12 mouse cellular contexts compared by ENCODE assay signal in the genomic region with DNA sequence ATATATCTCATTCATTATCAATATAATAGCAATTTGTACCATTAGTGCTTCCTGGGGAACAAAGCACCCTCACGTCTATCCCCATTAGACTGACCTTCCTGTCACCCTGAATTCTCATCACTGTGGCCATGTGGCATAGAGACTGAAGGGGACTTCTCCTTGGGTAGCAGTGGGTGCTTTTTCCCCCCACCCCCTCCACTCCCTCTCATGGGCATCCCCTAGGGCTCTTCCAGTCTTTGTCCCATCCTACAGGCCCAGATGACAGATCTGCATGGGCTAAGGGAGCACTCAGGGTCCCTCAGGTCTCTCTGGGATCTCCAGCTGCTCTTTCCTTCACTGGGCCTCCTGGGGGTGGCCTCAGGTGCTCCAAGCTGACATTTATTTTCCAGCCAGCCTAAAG.
DNase-seq lines count a peak whose midpoint lies in the region; ATAC-seq and TF ChIP-seq lines count a peak whose summit lies in the region.
"Had no signal": no experiment of that assay in that cellular context is flagged by ENCODE, and none has a peak within 500 bp of the region (broad histone marks: within the 10 kb centered on the region; RNA-seq: fewer than 3 reads in every experiment).

No protein-coding gene starts in this region.

- ATAC-seq in lung, embryonic 14.5 days (ENCODE audit: insufficient read depth) = peak; percentile 24; the same call in 1 of the 2 replicates
- peak; percentile 45; the same call in 1 of the 2 replicates for ATAC-seq in forebrain, embryonic 12.5 days (ENCODE audit: low FRiP score)
- ATAC-seq in hindbrain, postnatal 0 days = 0 out of 2 replicates have a peak, but pooled peaks have one; percentile 12
- peak; percentile 18; the same call in 1 of the 2 replicates for ATAC-seq in neural tube, embryonic 15.5 days (ENCODE audit: low FRiP score)

- H3K9me3 ChIP-seq in lung, embryonic 14.5 days (ENCODE audit: low read depth, low read length) = no peaks in the 10 kb centered on the region
- H3K9me3 ChIP-seq in forebrain, embryonic 12.5 days = no peaks in the 10 kb centered on the region
- H3K9me3 ChIP-seq in hindbrain, postnatal 0 days (ENCODE audit: low read length) = no peaks in the 10 kb centered on the region
- no peaks in the 10 kb centered on the region for H3K9me3 ChIP-seq in neural tube, embryonic 15.5 days (replicated peaks)
- H3K9me3 ChIP-seq: kidney, embryonic 15.5 days; limb, embryonic 12.5 days had no signal

- H3K27me3 ChIP-seq in lung, embryonic 14.5 days (ENCODE audit: insufficient read depth, low read length) = no peaks in the 10 kb centered on the region
- no peaks in the 10 kb centered on the region for H3K27me3 ChIP-seq in forebrain, embryonic 12.5 days
- H3K27me3 ChIP-seq in hindbrain, postnatal 0 days (ENCODE audit: insufficient read depth, low read length) = no peaks in the 10 kb centered on the region
- no peaks in the 10 kb centered on the region for H3K27me3 ChIP-seq in neural tube, embryonic 15.5 days (replicated peaks)
- H3K27me3 ChIP-seq: kidney, embryonic 15.5 days; limb, embryonic 12.5 days had no signal

- H3K9ac ChIP-seq in lung, embryonic 14.5 days = no peak overlapping the region
- no peak overlapping the region for H3K9ac ChIP-seq in forebrain, embryonic 12.5 days
- 0 out of 2 replicates have a peak overlapping the region, but pooled peaks have one; percentile 24 for H3K9ac ChIP-seq in hindbrain, postnatal 0 days (replicated peaks; ENCODE audit: low read length)
- no peak overlapping the region for H3K9ac ChIP-seq in neural tube, embryonic 15.5 days (replicated peaks)
- H3K9ac ChIP-seq: kidney, embryonic 15.5 days; limb, embryonic 12.5 days had no signal

- WGBS in lung, embryonic 14.5 days = 28% methylated on average over 1 of the region's 1 CpGs
- 19% methylated on average over 1 of the region's 1 CpGs for WGBS in forebrain, embryonic 12.5 days
- WGBS in hindbrain, postnatal 0 days = 24% methylated on average over 1 of the region's 1 CpGs
- WGBS in neural tube, embryonic 15.5 days = 9% methylated on average over 1 of the region's 1 CpGs

- DNase-seq in lung, embryonic 14.5 days = no peak
- no peak for DNase-seq in lung, postnatal 25 days (ENCODE audit: low spot score)
- no peak for DNase-seq in hindbrain, postnatal 0 days (ENCODE audit: low spot score)
- no peak for DNase-seq in urinary bladder, postnatal 10 days (ENCODE audit: low spot score)
- no peak for DNase-seq in right cerebral cortex, postnatal 10 days (ENCODE audit: low spot score in 2 of 2)
- no peak for DNase-seq in adrenal gland, adult 2 months
- DNase-seq: adrenal gland, adult 8-10 months; thymus, postnatal 25 days had no signal

- peaks cover 15% of the 10 kb centered on the region for H3K4me1 ChIP-seq in lung, embryonic 14.5 days (ENCODE audit: insufficient read depth)
- peaks cover 24% of the 10 kb centered on the region for H3K4me1 ChIP-seq in forebrain, embryonic 12.5 days
- H3K4me1 ChIP-seq in hindbrain, postnatal 0 days (ENCODE audit: insufficient read depth, low read length) = peaks cover 12% of the 10 kb centered on the region
- H3K4me1 ChIP-seq in neural tube, embryonic 15.5 days = peaks cover 25% of the 10 kb centered on the region
- H3K4me1 ChIP-seq: limb, embryonic 12.5 days had no signal

- no peak for TF ChIP-seq CTCF in lung, embryonic 14.5 days (IDR thresholded peaks at IDR 0.05; ENCODE audit: low read depth)
- TF ChIP-seq CTCF in hindbrain, postnatal 0 days (IDR thresholded peaks at IDR 0.05; ENCODE audit: low read depth) = no peak

- no peak overlapping the region for H3K27ac ChIP-seq in lung, embryonic 14.5 days (ENCODE audit: low read depth)
- peak overlapping the region; percentile 88 for H3K27ac ChIP-seq in forebrain, embryonic 12.5 days
- H3K27ac ChIP-seq in hindbrain, postnatal 0 days = peak overlapping the region; percentile 41
- H3K27ac ChIP-seq in neural tube, embryonic 15.5 days (replicated peaks) = peak overlapping the region; percentile 70
- H3K27ac ChIP-seq: limb, embryonic 12.5 days had no signal

- H3K36me3 ChIP-seq in lung, embryonic 14.5 days (ENCODE audit: insufficient read depth) = no peaks in the 10 kb centered on the region
- H3K36me3 ChIP-seq in forebrain, embryonic 12.5 days (replicated peaks) = peaks cover 16% of the 10 kb centered on the region
- peaks cover 27% of the 10 kb centered on the region; the same call in 1 of the 2 replicates for H3K36me3 ChIP-seq in hindbrain, postnatal 0 days (ENCODE audit: insufficient read depth, low read length)
- peaks cover 41% of the 10 kb centered on the region for H3K36me3 ChIP-seq in neural tube, embryonic 15.5 days

- no peak overlapping the region for H3K4me3 ChIP-seq in lung, embryonic 14.5 days (ENCODE audit: low read depth, low read length)
- no peak overlapping the region for H3K4me3 ChIP-seq in forebrain, embryonic 12.5 days (replicated peaks)
- no peak overlapping the region for H3K4me3 ChIP-seq in hindbrain, postnatal 0 days (ENCODE audit: low read length)
- no peak overlapping the region for H3K4me3 ChIP-seq in neural tube, embryonic 15.5 days (replicated peaks)
- H3K4me3 ChIP-seq: kidney, embryonic 15.5 days; limb, embryonic 12.5 days had no signal

- H3K4me2 ChIP-seq in lung, embryonic 14.5 days = no peak overlapping the region
- no peak overlapping the region for H3K4me2 ChIP-seq in forebrain, embryonic 12.5 days
- H3K4me2 ChIP-seq in hindbrain, postnatal 0 days (ENCODE audit: low read depth, low read length) = no peak overlapping the region
- no peak overlapping the region for H3K4me2 ChIP-seq in neural tube, embryonic 15.5 days
- H3K4me2 ChIP-seq: limb, embryonic 12.5 days had no signal
